Mouse (Mus musculus): ENCODE data around the gene Ybx2. TPM values are rescaled to one million over a fixed set of nuclear protein-coding genes. Genes with fewer than 3 reads are reported as not detected.

The Ybx2 gene
- polyA plus RNA-seq, 1 experiment: 60.5 TPM

DNA sequence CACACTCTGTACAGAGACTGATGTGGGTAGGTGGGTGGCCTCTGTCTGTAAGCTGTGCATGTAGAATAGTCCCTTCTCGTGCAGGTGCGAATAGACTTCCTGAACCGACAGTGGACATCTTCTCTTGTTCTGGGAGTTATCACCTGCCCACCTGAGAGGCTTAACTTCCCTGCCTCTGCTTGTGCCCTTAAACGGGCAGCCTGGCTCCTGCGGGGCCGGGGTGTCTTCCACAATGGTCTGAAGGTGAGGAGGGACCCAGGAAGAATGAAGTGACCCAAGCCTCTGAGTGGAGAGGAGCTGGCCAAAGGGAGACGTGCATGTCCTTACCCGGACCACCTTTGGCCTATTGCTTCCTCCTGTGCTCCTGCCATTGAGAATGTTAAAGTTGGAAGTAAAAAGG, 25.4 kb upstream of the Ybx2 start:
- Histone ChIP-seq H3K4me1 (ENCODE audit: control insufficient read depth, insufficient read depth, low read length) (peaks cover 25% of the 10 kb centered on the region), H3K27me3 (replicated peaks; ENCODE audit: control insufficient read depth, insufficient read depth, low read length) (no peaks in the 10 kb centered on the region), H3K27ac (ENCODE audit: insufficient read depth, low read depth, low read length) (peak overlapping the region; percentile 63), H3K4me3 (ENCODE audit: insufficient read depth, low read depth, low read length) (peak overlapping the region; percentile 39), H3K36me3 (ENCODE audit: control insufficient read depth, insufficient read depth, low read length) (no peaks in the 10 kb centered on the region; the same call in 1 of the 2 replicates)
- DNase-seq: no peak
- 74% methylated on average over 8 of the region's 8 CpGs for WGBS
- no peak for TF ChIP-seq CTCF (conservative IDR thresholded peaks at IDR 0.05; ENCODE audit: insufficient read depth, insufficient read length, low read depth, low read length)
- no peak for TF ChIP-seq POLR2A (IDR thresholded peaks at IDR 0.05; ENCODE audit: low read depth, low read length)

DNA sequence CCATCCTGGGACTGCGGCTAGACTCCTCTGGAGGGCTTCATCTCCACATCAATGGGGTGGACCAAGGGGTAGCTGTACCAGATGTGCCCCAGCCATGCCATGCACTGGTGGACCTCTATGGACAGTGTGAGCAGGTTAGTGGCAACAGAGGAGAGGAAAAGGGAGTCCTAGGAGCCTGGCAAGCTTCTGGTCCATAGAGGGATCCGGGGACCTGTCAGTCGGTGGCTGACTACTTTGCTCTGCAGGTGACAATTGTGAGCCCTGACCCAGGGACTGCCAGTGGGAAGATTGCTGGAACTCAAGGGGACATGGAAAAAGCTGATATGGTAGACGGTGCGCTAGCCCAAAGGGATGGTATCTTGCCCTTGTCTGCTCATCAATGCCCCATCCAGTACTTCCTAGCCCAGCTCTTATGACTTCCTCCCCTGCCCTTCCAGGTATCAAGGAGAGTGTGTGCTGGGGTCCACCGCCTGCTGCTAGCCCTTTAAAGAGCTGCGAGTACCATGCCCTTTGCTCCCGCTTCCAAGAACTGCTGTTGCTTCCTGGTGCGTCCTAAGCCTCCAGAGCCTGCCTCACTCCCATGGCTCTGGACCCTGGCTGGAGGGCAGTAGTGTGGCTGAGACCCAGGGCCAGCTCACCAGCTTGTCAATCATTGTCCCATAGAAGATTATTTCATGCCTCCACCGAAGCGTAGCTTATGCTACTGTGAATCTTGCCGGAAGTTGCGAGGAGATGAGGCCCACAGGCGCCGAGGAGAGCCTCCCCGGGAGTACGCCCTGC, 24.6 kb upstream of the Ybx2 start:
- 56% methylated on average over 17 of the region's 17 CpGs for WGBS
- Histone ChIP-seq H3K27me3 (replicated peaks; ENCODE audit: control insufficient read depth, insufficient read depth, low read length) (no peaks in the 10 kb centered on the region), H3K27ac (ENCODE audit: insufficient read depth, low read depth, low read length) (peak overlapping the region; percentile 81), H3K36me3 (ENCODE audit: control insufficient read depth, insufficient read depth, low read length) (peaks cover under 1% of the 10 kb centered on the region; the same call in 1 of the 2 replicates), H3K4me1 (ENCODE audit: control insufficient read depth, insufficient read depth, low read length) (peaks cover 25% of the 10 kb centered on the region), H3K4me3 (ENCODE audit: insufficient read depth, low read depth, low read length) (peak overlapping the region; percentile 39)
- peak; percentile 95 for DNase-seq
- TF ChIP-seq POLR2A (IDR thresholded peaks at IDR 0.05; ENCODE audit: low read depth, low read length) (peak; percentile 4), CTCF (conservative IDR thresholded peaks at IDR 0.05; ENCODE audit: insufficient read depth, insufficient read length, low read depth, low read length) (no peak)

DNA sequence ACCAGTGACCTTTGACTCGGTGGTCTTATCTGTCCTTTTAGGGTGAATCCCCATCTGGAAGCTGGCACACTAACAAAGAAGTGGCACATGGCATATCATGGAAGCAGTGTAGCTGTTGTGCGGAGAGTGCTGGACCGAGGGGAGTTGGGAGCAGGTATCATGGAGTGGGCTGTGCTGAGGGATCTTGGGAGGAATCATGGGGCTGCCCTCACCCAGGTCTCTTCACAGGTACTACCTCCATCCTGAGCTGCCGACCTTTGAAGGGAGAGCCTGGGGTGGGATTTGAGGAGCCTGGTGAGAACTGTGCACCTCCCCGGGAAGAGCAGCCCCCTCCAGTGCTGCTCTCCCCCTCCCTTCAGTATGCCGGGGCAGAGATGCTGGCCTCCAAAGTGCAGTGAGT, 23.9 kb upstream of the Ybx2 start:
- Histone ChIP-seq H3K27me3 (replicated peaks; ENCODE audit: control insufficient read depth, insufficient read depth, low read length) (no peaks in the 10 kb centered on the region), H3K27ac (ENCODE audit: insufficient read depth, low read depth, low read length) (peak overlapping the region; percentile 81), H3K36me3 (ENCODE audit: control insufficient read depth, insufficient read depth, low read length) (peaks cover 5% of the 10 kb centered on the region; the same call in 1 of the 2 replicates), H3K4me3 (ENCODE audit: insufficient read depth, low read depth, low read length) (peak overlapping the region; percentile 37), H3K4me1 (ENCODE audit: control insufficient read depth, insufficient read depth, low read length) (peaks cover 25% of the 10 kb centered on the region)
- TF ChIP-seq POLR2A (IDR thresholded peaks at IDR 0.05; ENCODE audit: low read depth, low read length): no peak
- no peak for TF ChIP-seq CTCF (conservative IDR thresholded peaks at IDR 0.05; ENCODE audit: insufficient read depth, insufficient read length, low read depth, low read length)
- WGBS: 70% methylated on average over 6 of the region's 6 CpGs
- no peak for DNase-seq

DNA sequence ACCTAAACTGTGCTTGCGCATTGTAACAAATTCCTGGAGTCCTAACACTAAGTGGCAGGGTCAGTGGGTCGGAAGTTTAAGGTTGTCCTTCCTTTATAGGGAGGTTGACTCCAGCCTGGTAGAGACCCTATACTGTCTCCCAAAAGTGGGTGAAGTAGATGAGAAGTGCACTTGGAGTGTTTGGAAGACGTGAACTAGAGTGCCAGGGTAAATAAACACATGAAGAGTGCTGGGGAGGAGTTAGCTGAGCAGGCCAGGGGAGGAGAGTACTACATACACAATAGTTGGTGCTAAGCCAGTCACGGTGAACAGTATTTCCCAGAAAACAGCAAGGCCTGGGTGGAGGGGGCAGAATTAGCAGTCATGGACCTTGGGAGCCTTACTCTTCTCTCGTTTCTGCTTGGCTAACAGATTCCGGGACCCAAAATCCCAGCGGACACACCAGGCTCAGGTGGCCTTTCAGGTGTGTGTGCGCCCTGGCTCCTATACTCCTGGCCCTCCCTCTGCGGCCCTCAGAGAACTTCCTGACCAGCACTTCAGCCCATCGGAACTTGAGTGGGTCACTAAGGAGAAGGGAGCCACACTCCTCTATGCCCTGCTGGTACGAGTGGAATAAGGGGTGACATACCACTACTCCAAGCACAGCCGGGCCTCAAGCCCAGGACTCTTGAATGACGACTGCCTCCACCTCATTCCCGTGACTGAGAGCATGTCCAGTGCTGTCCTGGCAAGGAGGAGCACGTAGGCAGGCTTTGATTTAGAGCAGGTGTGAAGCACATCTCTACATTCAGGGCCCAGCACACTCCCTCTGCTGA, 22.7 kb upstream of the Ybx2 start:
- 72% methylated on average over 15 of the region's 15 CpGs for whole genome bisulfite sequencing
- Histone ChIP-seq H3K27ac (ENCODE audit: insufficient read depth, low read depth, low read length) (0 out of 2 replicates have a peak overlapping the region, but pooled peaks have one; percentile 6), H3K4me1 (ENCODE audit: control insufficient read depth, insufficient read depth, low read length) (peaks cover 21% of the 10 kb centered on the region), H3K27me3 (replicated peaks; ENCODE audit: control insufficient read depth, insufficient read depth, low read length) (no peaks in the 10 kb centered on the region), H3K4me3 (ENCODE audit: insufficient read depth, low read depth, low read length) (peak overlapping the region; percentile 54), H3K36me3 (ENCODE audit: control insufficient read depth, insufficient read depth, low read length) (peaks cover 7% of the 10 kb centered on the region; the same call in 1 of the 2 replicates)
- TF ChIP-seq CTCF (conservative IDR thresholded peaks at IDR 0.05; ENCODE audit: insufficient read depth, insufficient read length, low read depth, low read length) (no peak), POLR2A (IDR thresholded peaks at IDR 0.05; ENCODE audit: low read depth, low read length) (no peak)
- DNase-seq: no peak

DNA sequence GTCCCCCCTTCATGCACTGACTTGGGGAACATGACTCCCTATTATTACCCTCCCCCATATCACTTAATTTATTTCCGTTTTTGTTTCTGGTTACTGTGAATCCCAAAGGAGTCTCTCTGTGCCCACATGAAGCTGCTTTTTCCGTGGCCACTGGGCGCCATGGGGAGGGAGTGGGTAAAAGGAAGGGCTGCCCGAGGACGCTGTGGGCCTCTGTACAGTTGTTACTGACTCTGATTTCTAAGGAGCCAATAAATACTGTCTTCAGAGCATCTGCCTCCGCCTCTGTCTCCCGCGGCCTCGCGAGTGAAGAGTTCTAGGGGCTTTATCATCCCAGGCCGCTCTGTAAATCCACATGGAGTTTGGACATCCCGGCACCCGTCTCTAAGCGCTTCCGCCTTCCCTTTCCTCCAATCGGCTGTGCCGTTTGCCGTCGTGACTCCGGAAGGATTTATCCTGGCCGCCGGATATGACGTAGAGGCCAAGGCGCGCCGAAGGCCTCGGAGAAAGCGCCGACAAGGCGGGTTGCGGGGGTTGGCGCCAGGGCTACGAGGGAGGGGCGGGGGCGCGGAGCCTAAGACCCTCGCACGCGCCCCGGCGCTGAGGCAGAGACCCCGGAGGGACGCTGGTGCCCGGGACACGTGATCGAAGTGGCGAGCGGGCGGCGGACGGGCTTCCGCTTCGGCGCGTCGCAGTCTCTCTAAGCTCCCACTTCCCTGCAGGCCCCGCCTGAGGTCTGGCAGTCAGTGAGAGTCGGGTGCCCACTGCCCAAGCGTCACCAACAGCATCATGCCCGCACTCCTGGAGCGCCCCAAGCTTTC, 21.8 kb upstream of the Ybx2 start, which contains the start of gene Gps2:
Gps2 (plus strand) TSS at position 335 of the 818 bp plus-strand sequence.
- TF ChIP-seq POLR2A (IDR thresholded peaks at IDR 0.05; ENCODE audit: low read depth, low read length): peak; percentile 53
- no peak for TF ChIP-seq CTCF (conservative IDR thresholded peaks at IDR 0.05; ENCODE audit: insufficient read depth, insufficient read length, low read depth, low read length)
- peak; percentile 96 for DNase-seq
- WGBS: 2% methylated on average over 61 of the region's 61 CpGs
- Histone ChIP-seq H3K36me3 (ENCODE audit: control insufficient read depth, insufficient read depth, low read length) (peaks cover 9% of the 10 kb centered on the region; the same call in 1 of the 2 replicates), H3K4me1 (ENCODE audit: control insufficient read depth, insufficient read depth, low read length) (peaks cover 17% of the 10 kb centered on the region), H3K27me3 (replicated peaks; ENCODE audit: control insufficient read depth, insufficient read depth, low read length) (no peaks in the 10 kb centered on the region), H3K4me3 (ENCODE audit: insufficient read depth, low read depth, low read length) (peak within 1 kb of the TSS; percentile 98), H3K27ac (ENCODE audit: insufficient read depth, low read depth, low read length) (peak within 1 kb of the TSS; percentile 65)

DNA sequence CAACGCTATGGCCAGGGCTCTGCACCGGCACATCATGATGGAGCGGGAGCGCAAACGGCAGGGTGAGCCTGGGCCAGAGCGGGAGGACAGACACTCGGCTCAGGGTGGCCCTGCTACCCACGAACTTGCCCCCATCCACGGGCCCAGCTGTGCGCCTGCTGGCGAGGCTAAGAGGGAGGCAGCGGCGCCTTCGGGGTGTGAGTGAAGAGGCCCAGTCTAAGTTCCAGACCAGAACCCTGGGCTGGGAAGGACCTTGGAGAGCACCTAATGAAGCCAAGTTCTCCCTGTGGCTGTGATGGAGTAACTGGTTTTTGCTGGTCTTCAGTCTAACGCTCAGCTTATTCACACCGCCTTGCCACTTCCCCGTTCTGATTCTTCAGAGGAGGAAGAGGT, 21.2 kb upstream of the Ybx2 start:
- Histone ChIP-seq H3K4me3 (ENCODE audit: insufficient read depth, low read depth, low read length) (peak overlapping the region; percentile 98), H3K27ac (ENCODE audit: insufficient read depth, low read depth, low read length) (peak overlapping the region; percentile 65), H3K36me3 (ENCODE audit: control insufficient read depth, insufficient read depth, low read length) (peaks cover 9% of the 10 kb centered on the region; the same call in 1 of the 2 replicates), H3K4me1 (ENCODE audit: control insufficient read depth, insufficient read depth, low read length) (peaks cover 17% of the 10 kb centered on the region), H3K27me3 (replicated peaks; ENCODE audit: control insufficient read depth, insufficient read depth, low read length) (no peaks in the 10 kb centered on the region)
- TF ChIP-seq CTCF (conservative IDR thresholded peaks at IDR 0.05; ENCODE audit: insufficient read depth, insufficient read length, low read depth, low read length): no peak
- TF ChIP-seq POLR2A (IDR thresholded peaks at IDR 0.05; ENCODE audit: low read depth, low read length): no peak
- WGBS: 1% methylated on average over 17 of the region's 17 CpGs
- no peak for DNase-seq
